8 mouse cellular contexts compared by ENCODE assay signal in genomic region chr12:16999146-16999545, GRCm38 (mm10). TPM values are rescaled to one million over a fixed set of nuclear protein-coding genes. Genes with fewer than 3 reads are reported as not detected.
A peak's percentile ranks its signal among the peaks of the same experiment; 100 is the strongest.
DNase-seq lines count a peak whose midpoint lies in the region; ATAC-seq lines count a peak whose summit lies in the region.

No protein-coding gene starts in this region.

- H3K27ac ChIP-seq in kidney, embryonic 16.5 days (ENCODE audit: low read length): no peak overlapping the region
- 0 out of 2 replicates have a peak overlapping the region, but pooled peaks have one; percentile 2 for H3K27ac ChIP-seq in embryonic facial prominence, embryonic 10.5 days (replicated peaks)
- no peak overlapping the region for H3K27ac ChIP-seq in midbrain, embryonic 14.5 days (replicated peaks; ENCODE audit: low read depth, low read length)

- 6% methylated on average over 10 of the region's 10 CpGs for WGBS in kidney, embryonic 16.5 days
- WGBS in embryonic facial prominence, embryonic 10.5 days: 5% methylated on average over 10 of the region's 10 CpGs
- WGBS in midbrain, embryonic 14.5 days: 9% methylated on average over 10 of the region's 10 CpGs

- no peak overlapping the region for H3K9ac ChIP-seq in kidney, embryonic 16.5 days (replicated peaks; ENCODE audit: low read length)
- H3K9ac ChIP-seq in midbrain, embryonic 14.5 days (replicated peaks; ENCODE audit: low read length): no peak overlapping the region

- peak; percentile 5; the same call in 1 of the 2 replicates for ATAC-seq in kidney, embryonic 16.5 days (ENCODE audit: low FRiP score, low TSS enrichment)
- ATAC-seq in midbrain, embryonic 14.5 days (ENCODE audit: low FRiP score, low TSS enrichment): no peak

- H3K4me2 ChIP-seq in kidney, embryonic 16.5 days (replicated peaks; ENCODE audit: low read depth, low read length): peak overlapping the region; percentile 88
- H3K4me2 ChIP-seq in midbrain, embryonic 14.5 days (ENCODE audit: low read length): peak overlapping the region; percentile 76

- DNase-seq in kidney, adult 11 months: no peak
- DNase-seq in embryonic facial prominence, embryonic 10.5 days (ENCODE audit: low spot score): peak; percentile 26
- DNase-seq in induced T-regulatory cell, adult 2 months (ENCODE audit: low read depth): peak; percentile 48
- no peak for DNase-seq in midbrain, embryonic 14.5 days
- DNase-seq in cerebellum, adult 11 months: no peak
- DNase-seq in left cerebral cortex, adult 9 months (ENCODE audit: low spot score in 2 of 2): no peak
- no peak for DNase-seq in adrenal gland, postnatal 25 days

- H3K27me3 ChIP-seq in kidney, embryonic 16.5 days (ENCODE audit: insufficient read depth, low read length): peaks cover 11% of the 10 kb centered on the region
- H3K27me3 ChIP-seq in embryonic facial prominence, embryonic 10.5 days (replicated peaks; ENCODE audit: low read depth, poor library complexity, severe bottlenecking): peaks cover 49% of the 10 kb centered on the region
- H3K27me3 ChIP-seq in midbrain, embryonic 14.5 days (ENCODE audit: control insufficient read depth, insufficient read depth, low read length): peaks cover 29% of the 10 kb centered on the region; the same call in 1 of the 2 replicates

- H3K36me3 ChIP-seq in kidney, embryonic 16.5 days (ENCODE audit: insufficient read depth, low read length): no peaks in the 10 kb centered on the region
- peaks cover 5% of the 10 kb centered on the region; the same call in 1 of the 2 replicates for H3K36me3 ChIP-seq in embryonic facial prominence, embryonic 10.5 days (replicated peaks)
- no peaks in the 10 kb centered on the region for H3K36me3 ChIP-seq in midbrain, embryonic 14.5 days (ENCODE audit: control insufficient read depth, insufficient read depth, low read length)

- peak overlapping the region; percentile 63 for H3K4me3 ChIP-seq in kidney, embryonic 16.5 days (ENCODE audit: low read length)
- peak overlapping the region; percentile 73 for H3K4me3 ChIP-seq in embryonic facial prominence, embryonic 10.5 days
- H3K4me3 ChIP-seq in midbrain, embryonic 14.5 days (replicated peaks; ENCODE audit: low read depth, low read length): peak overlapping the region; percentile 36

- H3K9me3 ChIP-seq in kidney, embryonic 16.5 days (ENCODE audit: low read length): no peaks in the 10 kb centered on the region
- H3K9me3 ChIP-seq in embryonic facial prominence, embryonic 10.5 days: no peaks in the 10 kb centered on the region
- no peaks in the 10 kb centered on the region for H3K9me3 ChIP-seq in midbrain, embryonic 14.5 days (ENCODE audit: control insufficient read depth, low read length)

- peaks cover 7% of the 10 kb centered on the region for H3K4me1 ChIP-seq in kidney, embryonic 16.5 days (ENCODE audit: insufficient read depth, low read length)
- peaks cover 24% of the 10 kb centered on the region for H3K4me1 ChIP-seq in embryonic facial prominence, embryonic 10.5 days
- peaks cover 8% of the 10 kb centered on the region; the same call in 1 of the 2 replicates for H3K4me1 ChIP-seq in midbrain, embryonic 14.5 days (ENCODE audit: control insufficient read depth, insufficient read depth, low read length)

RNA-seq across cellular contexts. Expression of gene Pqlc3, which starts 1.1 kb away (rescaled TPM):
- 3.7 and 4.7 TPM in 2 replicates for polyA plus RNA-seq in kidney, embryonic 16.5 days (2015; fragmentation: Nextera tagmentation; extraction: Ambion mirVana)
- polyA plus RNA-seq in embryonic facial prominence, embryonic 10.5 days (2016; fragmentation: Nextera tagmentation; extraction: Ambion mirVana): 5.0 and 5.5 TPM in 2 replicates
- 0.91 and 1.2 TPM in 2 replicates for polyA plus RNA-seq in midbrain, embryonic 14.5 days (2014; fragmentation: Nextera tagmentation; extraction: Ambion mirVana)
- 11.6 and 13.5 TPM in 2 replicates for total RNA-seq in adrenal gland, postnatal 25 days (2021)

RNA-seq across cellular contexts. Expression of gene 2410004P03Rik, which starts 12.4 kb away (rescaled TPM):
- polyA plus RNA-seq in kidney, embryonic 16.5 days (2015; fragmentation: Nextera tagmentation; extraction: Ambion mirVana): 0.47 and 0.54 TPM in 2 replicates
- polyA plus RNA-seq in embryonic facial prominence, embryonic 10.5 days (2016; fragmentation: Nextera tagmentation; extraction: Ambion mirVana): 1.4 and 1.5 TPM in 2 replicates
- polyA plus RNA-seq in midbrain, embryonic 14.5 days (2014; fragmentation: Nextera tagmentation; extraction: Ambion mirVana): 2.6 and 3.4 TPM in 2 replicates
- total RNA-seq in adrenal gland, postnatal 25 days (2021): not detected in 2 replicates

Comparison
In these comparisons a context has a peak if more than half of its experiments do, and no peak if none do; other contexts are left out.
1. DNase-seq: peak in embryonic facial prominence, embryonic 10.5 days (single experiment) and induced T-regulatory cell, adult 2 months (single experiment); none in kidney, adult 11 months (single experiment), midbrain, embryonic 14.5 days (single experiment), cerebellum, adult 11 months (single experiment), left cerebral cortex, adult 9 months (0 of 2) and adrenal gland, postnatal 25 days (single experiment).
2. Peak in every context shown above with its lines, with median percentiles within 50 percentile points of each other: H3K4me3 ChIP-seq.